Mouse (Mus musculus) intestine, postnatal 0 days (tissue): Measurements from ENCODE around the gene Tmem229b. TPM values are rescaled to one million over a fixed set of nuclear protein-coding genes. Genes with fewer than 3 reads are reported as not detected.

Experiments
- ATAC-seq: fragments of 200-750 bp; cut with Nextera tagmentation; 2 replicates; pipeline ENCODE4 v1.8.0; 2017; ENCODE audit warnings: mild to moderate bottlenecking, moderate TSS enrichment, moderate library complexity
- H3K27ac ChIP-seq: fragments of 300-500 bp; sonication (generic); 2 replicates; pipeline ENCODE4 v1.5.1; 2014; ENCODE audit warnings: mild to moderate bottlenecking, low read depth, low read length, moderate library complexity
- H3K27me3 ChIP-seq: fragments of 300-500 bp; sonication (generic); replicated peaks from 2 replicates; pipeline ENCODE4 v1.6.1; 2014; ENCODE audit warnings: low read length, mixed read lengths; ENCODE audit not compliant: control insufficient read depth, insufficient read depth
- H3K36me3 ChIP-seq: fragments of 300-500 bp; sonication (generic); 2 replicates; pipeline ENCODE4 v1.6.1; 2014; ENCODE audit warnings: mild to moderate bottlenecking, moderate library complexity; ENCODE audit not compliant: control insufficient read depth, insufficient read depth
- H3K4me1 ChIP-seq: fragments of 300-500 bp; sonication (generic); replicated peaks from 2 replicates; pipeline ENCODE4 v1.6.1; 2014; ENCODE audit warnings: antibody characterized with exemption, low read length, mixed read lengths; ENCODE audit not compliant: control insufficient read depth, insufficient read depth
- H3K4me2 ChIP-seq: fragments of 300-500 bp; sonication (generic); replicated peaks from 2 replicates; pipeline ENCODE4 v1.6.1; 2014; ENCODE audit warnings: low read depth, mild to moderate bottlenecking, moderate library complexity
- H3K4me3 ChIP-seq: fragments of 300-500 bp; sonication (generic); 2 replicates; pipeline ENCODE4 v1.5.1; 2014; ENCODE audit warnings: low read depth, low read length
- H3K9ac ChIP-seq: fragments of 300-500 bp; sonication (generic); 2 replicates; pipeline ENCODE4 v1.6.1; 2014; ENCODE audit warnings: mild to moderate bottlenecking, low read depth, low read length
- H3K9me3 ChIP-seq: fragments of 300-500 bp; sonication (generic); 2 replicates; pipeline ENCODE4 v1.6.1; 2016; ENCODE audit warnings: mixed run types; ENCODE audit not compliant: control insufficient read depth
- CTCF ChIP-seq: sonication (generic); IDR thresholded peaks from 2 replicates; pipeline ENCODE4 v1.5.1; 2016; ENCODE audit warnings: low read depth, mild to moderate bottlenecking, control low read depth, antibody characterized with exemption, moderate library complexity
- WGBS: fragments of 180-500 bp; shearing (Covaris S2); extraction: QIAGEN DNeasy Blood & Tissue Kit; methylation state at CpG from one replicate; pipeline ENCODE4 v1.1.7; 2014; 5-methylcytosine and 5-hydroxymethylcytosine counted together
- polyA plus RNA-seq: library from polyadenylated mRNA; unstranded; fragments of >200 nt; fragmentation: Nextera tagmentation; extraction: Ambion mirVana; gene quantifications from 2 replicates; pipeline ENCODE4 v1.2.1, GENCODE M21; 2015

Tmem229b gene
- polyA plus RNA-seq, 1 experiment from 2014 or later, result 8.6 TPM

GRCm38 (mm10) chr12:78952484-78952883, 54.9 kb downstream of the Tmem229b start:
- no peak for TF ChIP-seq CTCF
- no peaks in the 10 kb centered on the region for H3K4me1 ChIP-seq
- no peak for ATAC-seq
- H3K9ac ChIP-seq, result no peak overlapping the region
- H3K27me3 ChIP-seq, result no peaks in the 10 kb centered on the region
- H3K4me2 ChIP-seq, result no peak overlapping the region
- H3K36me3 ChIP-seq, result no peaks in the 10 kb centered on the region
- H3K4me3 ChIP-seq, result no peak overlapping the region
- no peak overlapping the region for H3K27ac ChIP-seq
- no peaks in the 10 kb centered on the region for H3K9me3 ChIP-seq
- WGBS, result 73% methylated on average over 3 of the region's 3 CpGs

GRCm38 (mm10) chr12:78952053-78952452, 55.4 kb downstream of the Tmem229b start:
- no peaks in the 10 kb centered on the region for H3K36me3 ChIP-seq
- no peak for ATAC-seq
- H3K9ac ChIP-seq, result no peak overlapping the region
- no peak overlapping the region for H3K27ac ChIP-seq
- no peaks in the 10 kb centered on the region for H3K9me3 ChIP-seq
- no peaks in the 10 kb centered on the region for H3K4me1 ChIP-seq
- H3K4me2 ChIP-seq, result no peak overlapping the region
- 63% methylated on average over 11 of the region's 11 CpGs for WGBS
- no peak for TF ChIP-seq CTCF
- no peaks in the 10 kb centered on the region for H3K27me3 ChIP-seq
- H3K4me3 ChIP-seq, result no peak overlapping the region

- 70% methylated on average over 5 of the region's 5 CpGs for WGBS
- TF ChIP-seq CTCF, result no peak
These were observed 59.8 kb downstream of the Tmem229b start for GRCm38 (mm10) chr12:78947661-78948060.

GRCm38 (mm10) chr12:78947161-78947560, 60.3 kb downstream of the Tmem229b start:
- 76% methylated on average over 6 of the region's 6 CpGs for WGBS

More at GRCm38 (mm10) chr12:78947661-78948060, 59.8 kb downstream of the Tmem229b start:
- Histone ChIP-seq H3K4me2 (no peak overlapping the region), H3K4me3 (no peak overlapping the region), H3K27ac (no peak overlapping the region), H3K9me3 (no peaks in the 10 kb centered on the region), H3K36me3 (no peaks in the 10 kb centered on the region), H3K27me3 (no peaks in the 10 kb centered on the region), H3K9ac (no peak overlapping the region), H3K4me1 (no peaks in the 10 kb centered on the region)
- ATAC-seq, result no peak

GRCm38 (mm10) chr12:78942931-78943330, 64.5 kb downstream of the Tmem229b start:
- no peaks in the 10 kb centered on the region for H3K36me3 ChIP-seq
- H3K9ac ChIP-seq, result no peak overlapping the region
- H3K27ac ChIP-seq, result no peak overlapping the region
- no peak overlapping the region for H3K4me3 ChIP-seq
- no peaks in the 10 kb centered on the region for H3K4me1 ChIP-seq
- H3K9me3 ChIP-seq, result no peaks in the 10 kb centered on the region
- WGBS, result 88% methylated on average over 6 of the region's 6 CpGs
- no peak for ATAC-seq
- H3K4me2 ChIP-seq, result no peak overlapping the region
- H3K27me3 ChIP-seq, result no peaks in the 10 kb centered on the region
- no peak for TF ChIP-seq CTCF

More at GRCm38 (mm10) chr12:78947161-78947560, 60.3 kb downstream of the Tmem229b start:
- no peaks in the 10 kb centered on the region for H3K4me1 ChIP-seq
- H3K4me2 ChIP-seq, result no peak overlapping the region
- no peak overlapping the region for H3K9ac ChIP-seq
- ATAC-seq, result no peak
- H3K9me3 ChIP-seq, result no peaks in the 10 kb centered on the region
- H3K4me3 ChIP-seq, result no peak overlapping the region
- peak; percentile 59 for TF ChIP-seq CTCF
- H3K36me3 ChIP-seq, result no peaks in the 10 kb centered on the region
- H3K27me3 ChIP-seq, result no peaks in the 10 kb centered on the region
- H3K27ac ChIP-seq, result no peak overlapping the region

- WGBS, result 80% methylated on average over 5 of the region's 5 CpGs
- H3K9me3 ChIP-seq, result no peaks in the 10 kb centered on the region
- H3K4me1 ChIP-seq, result no peaks in the 10 kb centered on the region
- no peak overlapping the region for H3K4me2 ChIP-seq
- H3K9ac ChIP-seq, result no peak overlapping the region
- H3K27me3 ChIP-seq, result no peaks in the 10 kb centered on the region
- no peak for ATAC-seq
- TF ChIP-seq CTCF, result no peak
- no peak overlapping the region for H3K27ac ChIP-seq
- H3K36me3 ChIP-seq, result no peaks in the 10 kb centered on the region
- H3K4me3 ChIP-seq, result no peak overlapping the region
These were observed 67.3 kb downstream of the Tmem229b start for GRCm38 (mm10) chr12:78940081-78940480.

- Histone ChIP-seq H3K27me3 (no peaks in the 10 kb centered on the region), H3K9me3 (no peaks in the 10 kb centered on the region), H3K9ac (no peak overlapping the region), H3K4me1 (no peaks in the 10 kb centered on the region), H3K36me3 (no peaks in the 10 kb centered on the region), H3K4me3 (no peak overlapping the region), H3K27ac (peak overlapping the region; percentile 41), H3K4me2 (no peak overlapping the region)
- peak; percentile 67 for ATAC-seq
- TF ChIP-seq CTCF, result no peak
- 42% methylated on average over 7 of the region's 7 CpGs for WGBS
These were observed 67.9 kb downstream of the Tmem229b start for GRCm38 (mm10) chr12:78939393-78940037.
